Mouse (Mus musculus) olfactory bulb, adult 2 months (tissue): ENCODE measurements around the gene C1qa.

Experiments
- CTCF ChIP-seq: fragments of 200-500 bp; IDR thresholded peaks from 2 replicates; pipeline ENCODE4 v1.5.1; 2012; ENCODE audit warnings: low read depth, mild to moderate bottlenecking, low read length, moderate library complexity; ENCODE audit not compliant: insufficient read depth
- POLR2A ChIP-seq: fragments of 200-500 bp; IDR thresholded peaks from 2 replicates; pipeline ENCODE4 v1.6.1; 2012; ENCODE audit warnings: mild to moderate bottlenecking, low read depth, low read length, moderate library complexity; ENCODE audit not compliant: insufficient read depth

GRCm38 (mm10) chr4:136860022-136860421, 38.6 kb downstream of the C1qa start:
- no peak for TF ChIP-seq CTCF
- TF ChIP-seq POLR2A: no peak
